Mouse (Mus musculus) R1 (cell line): ENCODE measurements around the gene Cgrrf1.

Experiments used
- DNase-seq: peaks from one replicate; pipeline ENCODE4 v3.0.0-alpha.2; 2018; ENCODE audit warnings: low read depth, low spot score

Gene Cgrrf1

GRCm38 (mm10) chr14:46885891-46886301 is 54.0 kb downstream of the Cgrrf1 start:
- no peak for DNase-seq

DNA sequence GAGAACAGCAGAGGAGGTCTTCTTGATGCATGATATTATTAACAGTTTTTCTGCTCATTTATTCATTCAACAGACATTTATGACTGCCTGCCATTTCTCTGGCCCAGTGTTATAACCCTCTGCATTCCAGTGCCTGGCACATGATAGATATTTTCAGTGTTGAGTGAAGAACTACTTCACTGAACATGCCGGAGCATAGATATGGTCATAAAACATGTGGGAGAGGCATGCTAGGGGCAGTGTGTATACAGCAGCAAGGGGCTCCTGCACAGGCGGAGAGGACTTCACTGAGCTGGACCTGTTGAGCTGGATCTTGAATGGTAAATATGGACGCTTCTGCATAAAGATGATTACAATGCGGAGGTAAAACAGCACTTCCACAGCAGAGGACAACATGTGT is 57.2 kb downstream of the Cgrrf1 start:
- DNase-seq: no peak

GRCm38 (mm10) chr14:46893961-46894360 is 62.0 kb downstream of the Cgrrf1 start:
- DNase-seq: no peak

- no peak for DNase-seq
These were observed 66.0 kb downstream of the Cgrrf1 start for GRCm38 (mm10) chr14:46897953-46898352.

DNA sequence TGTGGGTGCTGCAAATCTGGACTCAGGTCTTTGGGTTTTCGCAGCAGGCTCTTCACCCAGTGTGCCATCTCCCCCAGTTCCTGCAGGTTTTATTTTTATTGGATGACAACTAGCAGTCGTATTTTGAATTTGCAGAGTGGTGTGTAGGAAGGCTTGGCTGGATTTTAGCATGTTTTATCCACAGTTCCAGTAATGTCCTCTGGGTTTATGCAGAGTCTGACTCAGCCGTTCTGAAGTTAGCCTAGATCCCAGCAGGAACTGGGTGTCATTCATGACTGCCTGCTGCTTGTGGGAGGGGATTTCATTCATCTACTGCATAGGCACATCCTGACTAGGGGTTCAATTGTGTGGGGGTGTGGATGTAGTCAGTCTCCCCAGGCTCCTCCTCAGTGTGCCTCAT is 66.7 kb downstream of the Cgrrf1 start:
- no peak for DNase-seq

DNA sequence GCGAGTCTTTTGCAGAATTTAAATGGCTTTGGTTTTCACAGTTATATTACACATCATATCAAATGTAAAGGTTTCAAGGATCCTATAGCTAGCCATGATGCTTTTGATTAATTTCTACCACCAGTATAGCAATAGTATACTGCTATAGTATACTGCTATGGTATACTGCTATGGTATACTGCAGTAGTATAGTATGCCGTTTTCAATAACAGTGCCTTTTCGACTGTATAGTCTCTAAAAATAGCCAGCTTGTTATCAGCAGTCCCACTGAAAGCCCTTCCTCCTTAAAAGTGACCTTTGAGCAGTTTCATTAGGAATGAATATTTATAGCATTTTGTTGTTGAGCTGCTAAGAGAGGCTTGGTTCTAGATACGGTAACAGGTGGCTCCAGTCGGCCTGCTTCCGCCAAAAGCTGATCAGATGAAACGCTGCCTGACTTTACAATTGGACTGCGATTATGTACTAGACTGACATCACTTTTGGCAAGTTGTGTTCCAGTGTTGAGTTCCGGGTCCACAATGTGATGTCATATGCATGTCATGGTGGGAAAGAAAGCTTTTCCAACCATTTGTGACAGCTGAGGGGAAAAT is 70.7 kb downstream of the Cgrrf1 start:
- DNase-seq: no peak
